Mouse (Mus musculus) CD8-positive naive resting alpha-beta T cell, adult 57 days (primary cell): Measurements from ENCODE around the gene Olfr798. TPM values are rescaled to one million over a fixed set of nuclear protein-coding genes. Genes with fewer than 3 reads are reported as not detected.

Experiments used
- total RNA-seq: library from RNA; stranded (reverse); gene quantifications from one replicate; pipeline ENCODE4 v1.2.4, GENCODE M21; 2023

The Olfr798 gene
- not detected for total RNA-seq

GRCm38 (mm10) chr10:129627834-129628233 is at the start of gene Olfr798:
TSS of gene Olfr798 (minus strand) at chr10:129627934.

GRCm38 (mm10) chr10:129673765-129674164 is 46.0 kb upstream of the Olfr798 start, which contains the start of gene Olfr801:
TSS of gene Olfr801 (minus strand) at chr10:129673865.

GRCm38 (mm10) chr10:129657394-129657793 is 29.7 kb upstream of the Olfr798 start, which contains the start of gene Olfr800:
TSS of gene Olfr800 (plus strand) at chr10:129657694.

GRCm38 (mm10) chr10:129637184-129637583 is 9.4 kb upstream of the Olfr798 start, which contains the start of gene Olfr799:
TSS of gene Olfr799 (plus strand) at chr10:129637484.

GRCm38 (mm10) chr10:129612470-129612869 is 15.3 kb downstream of the Olfr798 start, which contains the start of gene Olfr796:
TSS of gene Olfr796 (minus strand) at chr10:129612570.

Other genes with a start within 250 kb of the Olfr798 start
- gene Olfr784, start 243.9 kb downstream of the Olfr798 start, total RNA-seq = not detected
- gene Olfr785, start 222.5 kb downstream of the Olfr798 start, total RNA-seq = not detected
- not detected for gene Olfr786, start 200.6 kb downstream of the Olfr798 start, total RNA-seq
- gene Olfr787, start 166.1 kb downstream of the Olfr798 start, total RNA-seq = not detected
- not detected for gene Olfr788, start 156.9 kb downstream of the Olfr798 start, total RNA-seq
- gene Olfr789, start 143.2 kb downstream of the Olfr798 start, total RNA-seq = not detected
- not detected for gene Olfr790, start 129.4 kb downstream of the Olfr798 start, total RNA-seq
- not detected for gene Olfr791, start 106.1 kb downstream of the Olfr798 start, total RNA-seq
- gene Olfr792, start 88.8 kb downstream of the Olfr798 start, total RNA-seq = not detected
- gene Olfr794, start 60.3 kb downstream of the Olfr798 start, total RNA-seq = not detected
- not detected for gene Olfr796, start 15.4 kb downstream of the Olfr798 start, total RNA-seq
- not detected for gene Olfr799, start 9.6 kb upstream of the Olfr798 start, total RNA-seq
- gene Olfr800, start 29.8 kb upstream of the Olfr798 start, total RNA-seq = not detected
- not detected for gene Olfr801, start 45.9 kb upstream of the Olfr798 start, total RNA-seq
- gene Olfr802, start 60.2 kb upstream of the Olfr798 start, total RNA-seq = not detected
- not detected for gene Olfr803, start 66.4 kb upstream of the Olfr798 start, total RNA-seq
- gene Olfr804, start 75.3 kb upstream of the Olfr798 start, total RNA-seq = not detected
- not detected for gene Olfr805, start 101.4 kb upstream of the Olfr798 start, total RNA-seq
- gene Olfr806, start 114.0 kb upstream of the Olfr798 start, total RNA-seq = not detected
- not detected for gene Olfr807, start 129.9 kb upstream of the Olfr798 start, total RNA-seq
- gene Olfr808, start 137.5 kb upstream of the Olfr798 start, total RNA-seq = not detected
- gene Olfr809, start 146.7 kb upstream of the Olfr798 start, total RNA-seq = not detected
- not detected for gene Olfr810, start 167.0 kb upstream of the Olfr798 start, total RNA-seq
- gene Olfr811, start 176.5 kb upstream of the Olfr798 start, total RNA-seq = not detected
- gene Olfr812, start 218.2 kb upstream of the Olfr798 start, total RNA-seq = not detected
- gene Olfr813, start 227.4 kb upstream of the Olfr798 start, total RNA-seq = not detected